Mouse (Mus musculus) forebrain, embryonic 13.5 days (tissue): ENCODE data around the gene Igfbp2. TPM values are rescaled to one million over a fixed set of nuclear protein-coding genes. Genes with fewer than 3 reads are reported as not detected.

ENCODE experiments used
- ATAC-seq: fragments of 200-750 bp; cut with Nextera tagmentation; 2 replicates; pipeline ENCODE4 v1.8.0; 2017
- H3K27ac ChIP-seq: fragments of 300-500 bp; sonication (generic); 2 replicates; pipeline ENCODE4 v1.5.1; 2015; ENCODE audit warnings: inconsistent platforms, mild to moderate bottlenecking, moderate library complexity
- H3K27me3 ChIP-seq: fragments of 300-500 bp; sonication (generic); 2 replicates; pipeline ENCODE4 v1.6.1; 2015; ENCODE audit warnings: mild to moderate bottlenecking, inconsistent platforms
- H3K36me3 ChIP-seq: fragments of 300-500 bp; sonication (generic); 2 replicates; pipeline ENCODE4 v1.6.1; 2015; ENCODE audit warnings: mild to moderate bottlenecking, inconsistent platforms; ENCODE audit not compliant: poor library complexity, severe bottlenecking
- H3K4me1 ChIP-seq: fragments of 300-500 bp; sonication (generic); 2 replicates; pipeline ENCODE4 v1.6.1; 2015; ENCODE audit warnings: inconsistent platforms
- H3K4me2 ChIP-seq: fragments of 300-500 bp; sonication (generic); 2 replicates; pipeline ENCODE4 v1.6.1; 2015; ENCODE audit warnings: inconsistent platforms, mild to moderate bottlenecking, moderate library complexity
- H3K4me3 ChIP-seq: fragments of 300-500 bp; sonication (generic); 2 replicates; pipeline ENCODE4 v1.5.1; 2015; ENCODE audit warnings: mild to moderate bottlenecking, inconsistent platforms
- H3K9ac ChIP-seq: fragments of 300-500 bp; sonication (generic); 2 replicates; pipeline ENCODE4 v1.6.1; 2015; ENCODE audit warnings: mild to moderate bottlenecking, inconsistent platforms
- H3K9me3 ChIP-seq: fragments of 300-500 bp; sonication (generic); replicated peaks from 2 replicates; pipeline ENCODE4 v1.6.1; 2016; ENCODE audit warnings: inconsistent platforms
- WGBS: fragments of 180-500 bp; shearing (Covaris S2); methylation state at CpG from one replicate; pipeline ENCODE4 v1.1.7; 2015; 5-methylcytosine and 5-hydroxymethylcytosine counted together
- polyA plus RNA-seq: library from polyadenylated mRNA; unstranded; fragments of >200 nt; fragmentation: Nextera tagmentation; extraction: Ambion mirVana; gene quantifications from 2 replicates; pipeline ENCODE4 v1.2.1, GENCODE M21; 2015

Igfbp2 gene
- polyA plus RNA-seq, 1 experiment from 2014 or later: 319 TPM

DNA sequence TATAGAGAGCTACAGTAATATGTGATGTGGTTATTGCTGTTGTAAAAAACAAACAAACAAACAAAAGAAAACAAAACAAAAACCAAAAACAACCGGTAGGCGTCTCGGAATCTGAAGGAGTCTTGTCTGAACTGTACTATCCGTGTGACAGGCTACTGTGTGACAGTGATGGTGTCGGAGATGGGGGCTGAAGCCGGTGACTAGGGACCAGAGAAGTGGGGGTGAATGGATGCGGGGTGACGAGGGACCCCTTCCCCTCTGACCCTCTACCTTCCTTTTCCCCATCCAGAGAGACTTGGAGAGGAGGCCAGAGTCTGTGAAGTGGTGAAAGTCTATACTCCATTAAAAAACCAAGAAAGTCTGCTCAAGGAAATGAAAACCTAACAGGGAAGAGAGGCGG is 34.0 kb downstream of the Igfbp2 start:
- no peaks in the 10 kb centered on the region for H3K27me3 ChIP-seq
- no peak overlapping the region for H3K4me2 ChIP-seq
- 88% methylated on average over 9 of the region's 9 CpGs for WGBS
- no peak; the same call in 1 of the 2 replicates for ATAC-seq
- H3K4me1 ChIP-seq: peaks cover 14% of the 10 kb centered on the region
- H3K4me3 ChIP-seq: no peak overlapping the region
- H3K36me3 ChIP-seq: peaks cover 36% of the 10 kb centered on the region
- H3K9me3 ChIP-seq: no peaks in the 10 kb centered on the region
- 0 out of 2 replicates have a peak overlapping the region, but pooled peaks have one; percentile 65 for H3K27ac ChIP-seq
- no peak overlapping the region for H3K9ac ChIP-seq

GRCm38 (mm10) chr1:72858874-72859273 is 34.6 kb downstream of the Igfbp2 start:
- Histone ChIP-seq H3K4me1 (peaks cover 14% of the 10 kb centered on the region), H3K27ac (peak overlapping the region; percentile 65), H3K4me2 (no peak overlapping the region), H3K9me3 (no peaks in the 10 kb centered on the region), H3K4me3 (no peak overlapping the region), H3K9ac (no peak overlapping the region), H3K27me3 (no peaks in the 10 kb centered on the region), H3K36me3 (peaks cover 39% of the 10 kb centered on the region)
- peak; percentile 22 for ATAC-seq
- 34% methylated on average over 5 of the region's 5 CpGs for WGBS

GRCm38 (mm10) chr1:72859963-72860362 is 35.7 kb downstream of the Igfbp2 start:
- Histone ChIP-seq H3K4me2 (no peak overlapping the region), H3K4me3 (no peak overlapping the region), H3K9me3 (no peaks in the 10 kb centered on the region), H3K4me1 (peaks cover 9% of the 10 kb centered on the region), H3K9ac (no peak overlapping the region), H3K36me3 (peaks cover 45% of the 10 kb centered on the region), H3K27me3 (no peaks in the 10 kb centered on the region), H3K27ac (no peak overlapping the region)
- 94% methylated on average over 9 of the region's 9 CpGs for WGBS
- no peak for ATAC-seq

GRCm38 (mm10) chr1:72860502-72860901 is 36.2 kb downstream of the Igfbp2 start:
- no peak for ATAC-seq
- H3K4me3 ChIP-seq: no peak overlapping the region
- H3K9me3 ChIP-seq: no peaks in the 10 kb centered on the region
- 90% methylated on average over 2 of the region's 2 CpGs for WGBS
- H3K4me1 ChIP-seq: peaks cover 9% of the 10 kb centered on the region
- peaks cover 45% of the 10 kb centered on the region for H3K36me3 ChIP-seq
- H3K9ac ChIP-seq: no peak overlapping the region
- no peak overlapping the region for H3K4me2 ChIP-seq
- no peaks in the 10 kb centered on the region for H3K27me3 ChIP-seq
- no peak overlapping the region for H3K27ac ChIP-seq

DNA sequence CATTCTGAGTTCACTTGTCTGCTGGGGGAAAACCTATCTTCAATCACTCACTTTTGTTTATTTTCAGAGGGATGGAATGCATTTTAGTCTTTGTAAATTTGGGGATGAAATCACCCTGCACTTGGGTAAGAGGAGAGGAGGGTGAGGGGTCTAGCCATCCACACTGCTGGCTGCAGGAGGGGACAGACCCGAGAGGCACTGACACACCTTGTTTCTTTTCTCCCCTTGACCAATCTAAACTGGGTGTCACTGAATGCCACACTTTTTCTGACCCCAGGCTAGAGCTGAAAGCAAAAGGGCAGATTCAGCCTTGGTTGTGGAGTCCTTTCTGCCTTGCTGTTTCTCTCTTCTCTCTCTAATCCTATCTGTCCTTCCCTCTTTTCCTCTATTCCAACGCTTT is 37.4 kb downstream of the Igfbp2 start:
- WGBS: 79% methylated on average over 2 of the region's 2 CpGs
- Histone ChIP-seq H3K4me1 (peaks cover 17% of the 10 kb centered on the region), H3K27ac (no peak overlapping the region), H3K27me3 (no peaks in the 10 kb centered on the region), H3K36me3 (peaks cover 45% of the 10 kb centered on the region), H3K4me3 (no peak overlapping the region), H3K4me2 (no peak overlapping the region), H3K9me3 (no peaks in the 10 kb centered on the region), H3K9ac (no peak overlapping the region)
- ATAC-seq: no peak

DNA sequence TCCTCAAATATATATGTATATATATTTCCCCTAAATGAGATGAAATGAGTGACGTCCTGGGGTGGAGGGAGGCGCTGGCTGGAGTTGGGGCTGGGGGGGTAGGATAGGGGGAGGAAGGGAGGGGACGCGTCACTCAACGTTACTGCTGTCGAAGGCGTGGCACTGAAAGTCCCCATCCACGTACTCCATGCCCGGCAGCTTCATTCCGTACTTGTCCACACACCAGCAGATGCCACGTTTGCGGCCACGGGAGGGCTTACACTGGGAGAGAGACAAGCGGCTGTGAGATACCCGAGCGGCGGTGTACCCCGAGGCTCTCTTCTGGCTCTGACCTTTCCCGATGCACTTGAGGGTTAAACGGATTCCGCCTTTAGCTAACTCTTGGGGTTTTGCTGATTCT is 37.9 kb downstream of the Igfbp2 start:
- Histone ChIP-seq H3K9me3 (no peaks in the 10 kb centered on the region), H3K9ac (no peak overlapping the region), H3K27ac (no peak overlapping the region), H3K36me3 (peaks cover 45% of the 10 kb centered on the region), H3K4me2 (no peak overlapping the region), H3K27me3 (no peaks in the 10 kb centered on the region), H3K4me1 (peaks cover 22% of the 10 kb centered on the region), H3K4me3 (no peak overlapping the region)
- no peak for ATAC-seq
- 91% methylated on average over 21 of the region's 21 CpGs for WGBS

GRCm38 (mm10) chr1:72863692-72864091 is 39.4 kb downstream of the Igfbp2 start:
- Histone ChIP-seq H3K27ac (no peak overlapping the region), H3K9me3 (no peaks in the 10 kb centered on the region), H3K4me2 (no peak overlapping the region), H3K4me1 (peaks cover 25% of the 10 kb centered on the region), H3K4me3 (no peak overlapping the region), H3K9ac (no peak overlapping the region), H3K36me3 (peaks cover 45% of the 10 kb centered on the region), H3K27me3 (no peaks in the 10 kb centered on the region)
- WGBS: 86% methylated on average over 8 of the region's 8 CpGs
- no peak for ATAC-seq

GRCm38 (mm10) chr1:72864272-72864671 is 40.0 kb downstream of the Igfbp2 start:
- Histone ChIP-seq H3K27me3 (no peaks in the 10 kb centered on the region), H3K9me3 (no peaks in the 10 kb centered on the region), H3K9ac (no peak overlapping the region; the same call in 1 of the 2 replicates), H3K4me1 (peaks cover 22% of the 10 kb centered on the region), H3K4me3 (no peak overlapping the region), H3K27ac (no peak overlapping the region), H3K36me3 (peaks cover 45% of the 10 kb centered on the region), H3K4me2 (no peak overlapping the region)
- ATAC-seq: no peak
- 87% methylated on average over 3 of the region's 3 CpGs for WGBS

DNA sequence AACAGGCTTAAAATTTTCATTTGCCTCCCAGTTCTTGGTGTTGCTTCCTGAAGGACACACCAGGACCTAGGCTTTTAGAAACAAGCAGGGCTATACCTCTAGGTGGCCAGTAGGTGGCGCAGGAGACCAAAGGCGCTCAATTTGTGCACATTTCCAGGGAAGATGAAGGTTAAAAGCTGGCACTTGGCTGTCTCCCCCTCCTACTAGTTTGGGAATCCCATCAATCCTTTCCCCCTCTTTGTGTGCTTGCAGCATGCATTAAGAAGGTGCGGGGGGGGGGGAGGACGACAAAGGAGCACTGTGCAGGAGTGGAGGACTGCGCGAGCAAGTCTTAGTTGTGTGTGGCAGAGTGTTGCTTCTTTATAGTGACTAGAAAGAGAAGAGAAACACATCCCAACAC is 41.6 kb downstream of the Igfbp2 start:
- 5% methylated on average over 6 of the region's 6 CpGs for WGBS
- no peak overlapping the region for H3K4me2 ChIP-seq
- H3K4me3 ChIP-seq: no peak overlapping the region
- no peaks in the 10 kb centered on the region for H3K9me3 ChIP-seq
- peaks cover 30% of the 10 kb centered on the region; the same call in 1 of the 2 replicates for H3K36me3 ChIP-seq
- H3K4me1 ChIP-seq: peaks cover 37% of the 10 kb centered on the region
- H3K9ac ChIP-seq: no peak overlapping the region
- H3K27ac ChIP-seq: 0 out of 2 replicates have a peak overlapping the region, but pooled peaks have one; percentile 21
- ATAC-seq: peak; percentile 30
- no peaks in the 10 kb centered on the region for H3K27me3 ChIP-seq

DNA sequence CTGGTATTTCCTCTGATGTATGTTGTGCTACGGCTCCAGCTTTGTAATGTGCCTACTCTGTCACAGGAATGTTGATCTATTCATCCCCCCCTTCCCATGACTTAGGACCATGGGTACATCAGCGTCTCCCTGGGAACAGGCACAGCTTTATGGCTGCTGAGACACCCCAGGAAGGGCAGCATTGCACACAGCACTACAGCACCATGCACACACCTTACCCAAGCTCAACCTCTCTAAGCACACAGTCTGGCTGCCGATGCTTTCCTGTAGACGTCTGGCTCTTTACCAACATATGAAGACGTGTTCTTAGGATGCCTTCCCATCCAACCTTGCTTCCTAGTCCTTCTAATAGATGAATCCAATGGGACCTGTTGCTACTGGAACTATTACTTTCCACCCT is 42.1 kb downstream of the Igfbp2 start:
- H3K4me1 ChIP-seq: peaks cover 40% of the 10 kb centered on the region
- no peaks in the 10 kb centered on the region for H3K27me3 ChIP-seq
- no peak overlapping the region for H3K4me2 ChIP-seq
- H3K9me3 ChIP-seq: no peaks in the 10 kb centered on the region
- peaks cover 26% of the 10 kb centered on the region; the same call in 1 of the 2 replicates for H3K36me3 ChIP-seq
- H3K27ac ChIP-seq: 0 out of 2 replicates have a peak overlapping the region, but pooled peaks have one; percentile 21
- WGBS: 58% methylated on average over 5 of the region's 5 CpGs
- no peak overlapping the region for H3K4me3 ChIP-seq
- no peak overlapping the region for H3K9ac ChIP-seq
- ATAC-seq: no peak

DNA sequence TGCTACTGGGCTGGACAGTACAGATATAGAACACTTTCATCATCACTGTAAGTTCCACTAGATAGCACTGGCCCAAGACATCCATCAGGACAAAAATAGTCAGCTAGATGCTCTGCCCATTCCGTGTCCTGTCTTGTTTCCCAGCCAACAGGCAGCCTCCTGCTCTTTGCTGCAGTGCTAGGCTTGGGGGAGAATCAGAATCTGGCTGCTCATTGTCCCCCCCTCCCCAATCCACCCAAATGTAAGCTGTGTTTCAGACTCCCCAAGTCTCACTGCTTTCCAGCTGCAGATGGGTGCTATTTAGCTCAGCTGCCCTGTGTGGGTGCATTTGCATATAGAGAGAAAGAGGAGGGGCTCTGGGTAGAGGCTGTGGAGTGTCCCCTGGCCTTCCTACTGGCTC is 43.0 kb downstream of the Igfbp2 start:
- H3K4me3 ChIP-seq: no peak overlapping the region
- no peaks in the 10 kb centered on the region for H3K9me3 ChIP-seq
- peaks cover 19% of the 10 kb centered on the region; the same call in 1 of the 2 replicates for H3K36me3 ChIP-seq
- H3K4me2 ChIP-seq: no peak overlapping the region
- no peak for ATAC-seq
- no peaks in the 10 kb centered on the region for H3K27me3 ChIP-seq
- no peak overlapping the region for H3K27ac ChIP-seq
- WGBS: 19% methylated on average over 1 of the region's 1 CpGs
- H3K4me1 ChIP-seq: peaks cover 48% of the 10 kb centered on the region
- H3K9ac ChIP-seq: no peak overlapping the region

DNA sequence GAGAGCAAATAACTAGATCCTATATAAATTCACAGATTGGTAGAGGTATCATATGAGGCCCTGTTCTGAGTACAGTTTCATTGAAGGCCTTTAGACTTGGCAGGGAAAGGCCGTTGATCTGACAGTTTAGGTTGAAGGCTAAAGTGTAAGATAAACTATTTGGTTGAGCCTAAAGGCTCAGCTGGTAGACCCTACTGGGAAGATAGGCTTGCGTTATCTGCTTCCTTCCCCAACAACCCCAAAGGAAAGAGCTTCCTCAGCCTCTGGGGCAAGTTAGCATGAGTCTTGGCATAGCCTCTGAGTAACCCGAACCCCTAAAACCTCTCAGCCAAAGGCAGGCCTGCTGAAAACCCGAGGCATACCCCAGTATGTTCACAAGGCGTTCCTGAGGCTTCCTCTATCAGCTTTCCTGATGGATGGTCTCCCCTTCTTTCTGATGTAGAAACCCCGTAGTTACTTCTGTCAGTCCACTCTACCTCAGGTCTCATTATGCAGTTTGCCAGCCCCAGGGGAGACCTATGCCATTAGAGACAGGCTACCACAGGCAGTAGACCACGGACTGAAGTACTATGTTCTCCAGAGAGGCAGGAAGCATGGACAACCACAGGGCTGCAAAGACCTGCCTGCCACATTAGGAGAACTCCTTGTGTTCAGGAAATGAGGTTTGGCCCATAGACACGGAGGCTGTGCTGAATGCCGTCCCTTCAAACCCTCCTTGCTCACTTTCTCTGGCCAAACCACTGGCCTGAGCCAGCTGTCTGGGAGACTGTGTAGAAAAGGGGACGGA is 44.3 kb downstream of the Igfbp2 start:
- Histone ChIP-seq H3K9ac (no peak overlapping the region), H3K27me3 (no peaks in the 10 kb centered on the region), H3K36me3 (peaks cover 8% of the 10 kb centered on the region; the same call in 1 of the 2 replicates), H3K4me1 (peaks cover 59% of the 10 kb centered on the region), H3K9me3 (no peaks in the 10 kb centered on the region), H3K4me3 (no peak overlapping the region), H3K4me2 (peak overlapping the region; percentile 90), H3K27ac (no peak overlapping the region)
- ATAC-seq: no peak
- WGBS: 84% methylated on average over 10 of the region's 10 CpGs
